Mouse (Mus musculus) CD8-positive naive resting alpha-beta T cell, adult 57 days (primary cell): ENCODE results near the gene Aco1. TPM values are rescaled to one million over a fixed set of nuclear protein-coding genes. Genes with fewer than 3 reads are reported as not detected.

ENCODE experiments used
- total RNA-seq: library from RNA; stranded (reverse); gene quantifications from one replicate; pipeline ENCODE4 v1.2.4, GENCODE M21; 2023

Gene Aco1
- 15.9 TPM for total RNA-seq

GRCm38 (mm10) chr4:40142743-40143532 lies at the start of gene Aco1:
Gene Aco1, plus strand, starts transcription at chr4:40143081.

GRCm38 (mm10) chr4:40239409-40240271 lies 96.8 kb downstream of the Aco1 start, which contains the start of gene Ddx58:
Gene Ddx58, minus strand, starts transcription at chr4:40239828.

Other genes with a start within 250 kb of the Aco1 start
- 87.2 TPM for gene Ddx58, start 96.7 kb downstream of the Aco1 start, total RNA-seq
- gene Smim27, start 126.5 kb downstream of the Aco1 start, total RNA-seq: 29.6 TPM
- 31.5 TPM for gene Topors, start 126.8 kb downstream of the Aco1 start, total RNA-seq
- 32.9 TPM for gene Ndufb6, start 136.3 kb downstream of the Aco1 start, total RNA-seq